Mouse (Mus musculus): Measurements from ENCODE around the gene Map2k2. TPM values are rescaled to one million over a fixed set of nuclear protein-coding genes. Genes with fewer than 3 reads are reported as not detected.

Map2k2 gene
- total RNA-seq, 2 experiments from 2014 or later: 151 to 161 TPM

GRCm38 (mm10) chr10:81094931-81095678, 10.6 kb upstream of the Map2k2 start:
- DNase-seq: no peak

- DNase-seq: peak; percentile 93
These were observed 502 bp downstream of the Map2k2 start for GRCm38 (mm10) chr10:81106113-81106721.

GRCm38 (mm10) chr10:81112946-81113345, 7.2 kb downstream of the Map2k2 start:
- no peak for DNase-seq

DNA sequence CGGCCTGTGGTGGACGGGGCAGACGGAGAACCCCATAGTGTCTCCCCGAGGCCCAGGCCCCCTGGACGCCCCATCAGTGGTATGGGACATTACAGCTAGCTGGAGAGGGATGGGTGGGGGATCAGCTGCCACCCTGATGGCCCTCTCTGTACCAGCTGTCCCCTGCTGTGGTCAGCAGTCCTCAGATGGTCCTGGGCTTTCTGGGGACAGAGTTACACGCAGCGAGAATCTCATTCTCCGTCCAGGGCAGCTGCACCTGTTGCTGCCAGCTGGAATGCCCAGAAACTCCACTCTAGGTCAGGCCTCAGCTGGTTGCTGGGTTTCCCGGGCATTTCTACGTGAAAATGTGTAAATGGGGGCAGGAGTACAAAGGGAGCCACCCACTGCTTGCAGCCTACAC, 13.9 kb downstream of the Map2k2 start:
- no peak for DNase-seq

DNA sequence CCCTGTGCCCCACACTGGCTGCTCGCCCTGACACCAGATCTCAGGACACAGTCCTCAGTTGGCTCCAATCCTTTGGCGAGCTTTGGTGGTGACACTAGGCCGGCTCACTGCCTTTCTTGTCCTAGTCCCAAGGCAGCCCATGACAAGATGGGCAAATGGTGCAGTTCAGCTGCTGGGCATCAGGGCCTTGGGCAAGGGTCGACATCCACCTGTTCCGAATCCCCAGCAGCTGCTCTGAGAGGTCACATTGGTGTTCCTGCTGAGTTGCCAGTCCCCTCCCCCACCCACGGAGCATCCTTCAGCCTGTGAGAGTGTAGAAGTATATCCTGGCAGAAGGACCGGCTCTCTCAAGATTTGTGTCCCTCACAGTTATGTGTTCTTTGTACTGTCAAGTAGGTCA, 14.9 kb downstream of the Map2k2 start:
- no peak for DNase-seq

DNA sequence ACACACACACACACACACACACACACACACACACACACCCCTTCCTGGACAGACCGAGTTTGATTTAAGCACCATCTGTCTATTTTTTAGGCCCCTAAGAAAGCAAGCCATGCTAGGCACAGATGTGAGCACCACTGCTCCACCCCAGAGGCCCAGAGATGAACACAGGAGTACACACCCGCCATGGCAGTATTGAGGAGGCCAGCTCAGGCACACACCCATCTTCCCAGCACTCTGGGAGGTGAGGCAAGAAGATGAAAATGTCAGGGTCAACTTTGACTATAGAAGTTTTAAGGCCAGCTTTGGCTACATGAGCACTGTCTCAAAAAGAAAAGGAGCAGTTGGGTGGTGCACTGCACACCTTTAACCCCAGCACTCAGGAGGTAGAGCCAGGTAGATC, 17.2 kb downstream of the Map2k2 start:
- DNase-seq: no peak

- DNase-seq: no peak
These were observed 17.8 kb downstream of the Map2k2 start for GRCm38 (mm10) chr10:81123500-81123899.

GRCm38 (mm10) chr10:81134181-81134587, 28.5 kb downstream of the Map2k2 start:
- DNase-seq: peak; percentile 71

DNA sequence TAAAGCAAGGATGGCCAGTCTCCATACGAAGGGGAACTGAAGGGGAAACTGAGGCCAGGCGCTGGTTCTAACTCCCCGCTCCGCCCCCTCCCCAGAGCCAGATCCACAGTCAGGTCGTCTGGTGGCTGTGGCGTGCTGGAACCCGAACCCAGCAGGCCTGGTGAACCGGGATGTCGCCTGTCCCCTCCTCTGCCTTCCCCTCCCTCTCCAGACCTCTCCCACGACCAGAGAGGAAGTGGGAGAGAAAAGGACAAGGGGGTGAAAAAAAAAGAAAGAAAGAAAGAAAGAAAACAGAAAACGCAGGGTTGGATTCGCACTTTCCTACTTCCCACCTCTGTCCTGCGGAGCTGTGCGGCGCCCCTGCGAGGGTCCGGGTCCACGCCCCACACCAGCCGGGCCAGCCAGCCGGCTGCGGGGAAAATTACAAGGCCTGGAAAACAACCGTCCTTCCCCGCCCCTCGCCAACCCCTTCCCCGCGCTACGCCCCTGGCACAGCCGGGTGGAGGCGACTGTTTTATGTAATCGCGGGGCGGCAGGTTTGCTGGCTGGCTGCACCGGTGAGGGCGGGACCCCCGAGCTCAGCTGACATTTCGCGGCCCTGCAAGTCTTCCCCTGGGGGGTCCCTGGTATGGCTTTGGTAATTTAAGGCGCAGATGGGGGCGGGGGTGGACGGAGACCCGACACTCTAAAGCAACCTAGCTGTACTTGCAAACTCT, 29.4 kb downstream of the Map2k2 start, which contains the start of gene Zbtb7a:
Zbtb7a (plus strand) TSS at position 255 of the 716 bp plus-strand sequence.
- peak; percentile 69 for DNase-seq

- peak; percentile 86 for DNase-seq
These were observed 30.4 kb downstream of the Map2k2 start for GRCm38 (mm10) chr10:81135831-81136705.

DNA sequence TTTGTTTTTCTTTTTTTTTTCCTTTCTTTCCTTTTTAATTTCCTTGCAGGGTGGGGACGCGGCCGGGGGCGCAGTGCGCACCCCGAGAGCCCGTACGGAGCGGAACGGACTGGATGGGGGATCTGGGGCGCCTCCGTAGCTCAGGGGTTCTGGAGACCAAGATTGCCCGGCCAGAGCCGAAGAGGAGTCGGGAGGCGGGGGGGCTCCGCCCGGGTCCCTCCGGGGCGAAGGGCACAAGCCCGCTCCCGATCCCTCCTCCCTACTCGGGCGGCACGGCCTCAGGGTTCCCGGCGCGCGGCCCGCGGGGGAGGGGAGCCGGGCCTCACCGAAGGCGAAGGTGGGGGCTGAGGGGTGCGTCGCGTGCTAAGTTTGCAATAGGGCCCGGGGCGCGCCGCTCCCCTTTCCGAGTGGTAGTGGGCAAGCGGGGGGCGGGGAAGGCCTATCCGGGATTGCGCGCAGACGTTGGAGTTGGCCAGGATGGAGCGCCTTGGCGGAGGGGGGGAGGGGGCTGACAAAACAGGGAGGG, 31.1 kb downstream of the Map2k2 start:
- DNase-seq: peak; percentile 89

GRCm38 (mm10) chr10:81137252-81138130, 31.8 kb downstream of the Map2k2 start:
- peak; percentile 100 for DNase-seq

DNA sequence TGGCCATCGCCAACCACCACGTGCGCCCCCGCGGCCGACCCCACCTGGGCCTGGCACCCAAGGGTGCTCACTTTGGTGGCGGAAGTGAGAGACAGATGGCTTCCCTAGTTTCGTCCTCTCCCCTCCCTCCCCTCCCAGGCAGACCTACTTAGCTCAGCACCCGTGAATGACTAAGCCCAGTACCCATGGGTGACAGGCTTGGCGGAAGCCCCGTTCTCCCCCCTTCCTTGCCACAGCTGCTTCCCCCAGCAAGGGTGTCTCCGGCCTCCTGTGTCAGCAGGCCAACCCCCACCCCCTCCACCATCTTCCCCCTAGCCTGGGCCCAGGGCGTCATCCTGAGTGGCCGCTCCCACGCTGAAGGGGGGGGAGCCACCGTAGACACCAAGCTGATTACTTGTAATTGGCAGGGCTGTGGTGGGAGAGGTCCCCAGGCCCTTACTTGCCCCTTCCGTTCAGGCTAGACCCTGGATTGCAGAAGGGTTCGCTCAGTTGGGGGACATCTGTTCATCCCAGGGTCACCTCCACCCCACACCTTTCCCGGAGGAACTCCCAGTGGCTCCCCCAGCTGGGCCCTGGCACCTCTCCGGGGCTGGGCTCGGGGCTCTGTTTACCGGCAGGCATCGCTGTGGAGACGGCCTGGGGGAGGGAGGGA, 32.5 kb downstream of the Map2k2 start:
- DNase-seq: peak; percentile 64

DNA sequence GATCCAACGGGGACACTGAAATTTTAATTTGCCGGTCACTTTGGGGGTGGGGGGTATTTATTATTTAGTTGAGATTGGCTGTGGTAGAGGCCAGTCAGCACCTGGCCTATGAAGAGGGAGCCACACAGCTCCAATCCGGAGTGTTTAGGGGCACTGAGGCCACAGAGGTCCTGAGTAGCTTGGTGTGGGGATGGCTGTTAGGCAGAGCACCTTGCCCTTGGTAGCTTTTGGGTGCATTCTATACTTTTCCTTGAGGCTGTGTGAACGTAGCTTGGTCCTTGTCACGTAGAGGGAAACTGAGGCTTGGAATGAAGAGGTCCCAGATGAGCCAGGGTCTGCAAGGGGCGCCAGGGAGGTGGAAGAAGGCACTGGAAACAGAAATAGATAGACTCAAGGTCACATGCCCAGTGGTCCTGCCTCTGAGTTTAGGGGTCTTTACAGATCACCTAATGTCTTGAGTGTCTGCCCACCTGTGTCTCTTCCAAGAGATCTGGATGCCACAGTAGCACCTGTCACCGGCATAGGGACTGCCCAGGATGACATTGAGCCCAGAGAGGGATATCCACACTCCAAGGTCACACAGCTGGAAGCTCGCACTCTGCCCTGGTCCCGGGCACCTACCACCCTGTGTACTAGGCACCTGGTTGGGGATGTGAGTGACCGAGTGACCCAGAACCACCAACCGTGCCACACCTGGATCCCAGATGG, 33.3 kb downstream of the Map2k2 start:
- no peak for DNase-seq

GRCm38 (mm10) chr10:81139529-81139846, 33.8 kb downstream of the Map2k2 start:
- DNase-seq: no peak

GRCm38 (mm10) chr10:81140005-81140404, 34.3 kb downstream of the Map2k2 start:
- peak; percentile 69 for DNase-seq

DNA sequence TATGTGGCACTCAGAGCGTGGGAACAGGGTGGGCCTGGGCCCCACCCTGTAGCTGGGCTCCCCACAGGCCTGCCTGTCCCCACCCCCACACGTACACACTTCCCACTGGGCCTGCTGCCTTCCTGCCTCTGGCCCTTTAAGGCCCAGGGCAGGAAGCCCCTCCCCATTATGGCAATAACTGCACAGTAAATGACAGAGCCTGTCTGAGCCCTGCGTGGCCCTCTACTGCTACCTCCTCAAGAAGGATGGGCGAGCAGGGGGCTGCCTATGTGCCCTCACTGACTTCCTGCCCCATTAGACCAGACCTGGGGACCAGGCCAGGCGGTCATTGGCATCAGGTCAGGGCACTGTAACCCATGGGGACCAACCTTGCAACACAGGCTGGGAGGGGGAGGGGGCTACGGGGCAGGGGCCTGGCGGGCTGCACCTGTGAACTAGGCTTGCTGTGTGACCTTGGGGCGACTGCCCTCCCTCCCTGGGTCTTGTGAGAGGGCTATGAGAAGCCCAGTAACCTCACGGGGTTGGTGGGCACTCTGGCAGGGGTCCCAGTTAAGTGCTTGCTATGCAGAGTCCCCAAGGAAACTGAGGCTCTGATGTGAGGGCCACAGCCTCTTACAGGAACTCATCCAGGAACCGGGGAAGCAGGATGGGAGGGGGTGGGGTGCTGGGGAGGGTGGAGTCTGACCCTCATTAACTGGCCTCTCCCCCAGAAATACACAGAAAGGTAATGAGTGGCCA, 35.2 kb downstream of the Map2k2 start:
- peak; percentile 72 for DNase-seq

DNA sequence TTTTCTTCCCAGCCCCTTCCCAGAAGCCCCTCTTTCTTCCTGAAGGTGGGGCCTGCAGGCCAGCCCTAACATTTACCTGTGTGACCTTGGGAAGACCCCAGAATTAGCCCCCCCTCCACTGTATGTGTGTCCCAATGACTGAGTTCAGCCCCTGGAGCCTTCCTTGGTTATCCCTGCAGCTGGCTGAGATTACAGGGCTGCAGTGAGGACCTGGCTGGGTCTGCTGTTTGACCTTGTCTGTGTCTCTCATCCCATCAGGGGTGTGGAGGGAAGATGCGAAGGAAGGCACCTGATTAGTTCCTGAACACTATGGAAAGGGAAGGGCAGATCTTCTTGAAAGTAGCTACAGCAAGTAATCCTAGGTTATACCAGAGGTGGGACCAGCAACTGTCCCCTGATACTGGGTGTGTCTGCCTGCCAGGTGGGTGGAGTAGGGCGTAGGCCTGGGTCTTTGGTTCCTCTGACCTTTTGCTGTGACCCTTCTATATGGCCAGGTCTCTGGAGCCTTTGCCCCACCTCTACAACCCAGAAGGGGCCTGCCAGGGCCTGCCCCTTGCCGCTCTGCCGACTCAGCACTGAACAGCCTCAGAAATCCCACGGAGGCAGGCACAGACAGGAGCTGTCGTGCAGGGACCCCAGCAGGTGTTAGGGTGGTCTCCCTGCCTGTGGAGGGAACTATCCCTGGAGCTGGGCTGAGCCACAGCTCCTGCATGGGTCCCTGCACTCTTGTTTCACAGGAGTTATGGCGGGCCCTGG, 35.9 kb downstream of the Map2k2 start:
- DNase-seq: no peak
